Mouse (Mus musculus) Patski (cell line): ENCODE data around the gene Lamb2. TPM values are rescaled to one million over a fixed set of nuclear protein-coding genes. Genes with fewer than 3 reads are reported as not detected.

Experiments
- ATAC-seq: fragments of 100-300 bp; one replicate; pipeline ENCODE4 v1.8.0; 2021
- CTCF ChIA-PET: fragments of 350-600 bp; sonication (Branson Sonifier 250); formaldehyde crosslinking; loops from one replicate; lab custom pipeline; 2022; ENCODE audit warnings: inconsistent platforms; lab: Charles Lee
- POLR2A ChIA-PET: fragments of 350-600 bp; sonication (Branson Sonifier 250); formaldehyde crosslinking; loops from one replicate; lab custom pipeline; 2022; ENCODE audit warnings: antibody characterized with exemption, inconsistent platforms; lab: Charles Lee
- DNase-seq: peaks from one replicate; pipeline ENCODE4 v3.0.0-alpha.2; 2011; ENCODE audit warnings: low read depth, low spot score
- H3K27me3 ChIP-seq: fragments of 371-371 bp; one replicate; pipeline ENCODE4 v1.5.1; 2021
- CTCF ChIP-seq: fragments of 100-300 bp; IDR thresholded peaks from one replicate; pipeline ENCODE4 v1.5.1; 2021
- in situ Hi-C: fragments of 300-500 bp; cut with MboI; formaldehyde crosslinking; loops from 3 replicates; pipeline ENCODE4 v1.11.1; 2018; ENCODE audit warnings: low pct_unique_long_range_greater_than_20kb, mixed read lengths
- polyA plus RNA-seq: library from polyadenylated mRNA; unstranded; gene quantifications from one replicate; pipeline ENCODE4 v1.2.3, GENCODE M21; 2021

Lamb2 gene
- polyA plus RNA-seq, 1 experiment from 2014 or later = 131 TPM

GRCm38 (mm10) chr9:108531496-108531895, 52.0 kb downstream of the Lamb2 start:
- ChIA-PET CTCF (interaction anchor here (2.2 kb wide), 1 partner anchor 22 kb away, joined by 5 read pairs; no protein-coding TSS in a partner anchor), POLR2A (no interaction called here)
- DNase-seq = no peak
- ATAC-seq = no peak
- in situ Hi-C loops = no loop called here
- TF ChIP-seq CTCF = no peak
- no peaks in the 10 kb centered on the region for H3K27me3 ChIP-seq

Other genes starting within 250 kb of the Lamb2 start
- gene Dag1, start 215.8 kb upstream of the Lamb2 start, polyA plus RNA-seq = 336 TPM
- gene Nicn1, start 189.3 kb upstream of the Lamb2 start, polyA plus RNA-seq = 30.9 TPM
- 6.0 TPM for gene Amt, start 182.9 kb upstream of the Lamb2 start, polyA plus RNA-seq
- 353 TPM for gene Rhoa, start 173.6 kb upstream of the Lamb2 start, polyA plus RNA-seq
- gene Tcta, start 173.6 kb upstream of the Lamb2 start, polyA plus RNA-seq = 30.2 TPM
- gene Gpx1, start 140.8 kb upstream of the Lamb2 start, polyA plus RNA-seq = 372 TPM
- 82.1 TPM for gene Usp4, start 131.9 kb upstream of the Lamb2 start, polyA plus RNA-seq
- gene 1700102P08Rik, start 86.9 kb upstream of the Lamb2 start, polyA plus RNA-seq = 0.82 TPM
- not detected for gene Ccdc36, start 51.3 kb upstream of the Lamb2 start, polyA plus RNA-seq
- gene BC048562, start 43.3 kb upstream of the Lamb2 start, polyA plus RNA-seq = not detected
- 33.0 TPM for gene Ccdc71, start 19.2 kb upstream of the Lamb2 start, polyA plus RNA-seq
- gene Klhdc8b, start 18.2 kb upstream of the Lamb2 start, polyA plus RNA-seq = 20.8 TPM
- gene Usp19, start 10.9 kb downstream of the Lamb2 start, polyA plus RNA-seq = 142 TPM
- 156 TPM for gene Qars, start 28.0 kb downstream of the Lamb2 start, polyA plus RNA-seq
- 93.1 TPM for gene Qrich1, start 37.1 kb downstream of the Lamb2 start, polyA plus RNA-seq
- gene Impdh2, start 80.5 kb downstream of the Lamb2 start, polyA plus RNA-seq = 93.3 TPM
- 58.4 TPM for gene Ndufaf3, start 87.7 kb downstream of the Lamb2 start, polyA plus RNA-seq
- 153 TPM for gene Dalrd3, start 90.2 kb downstream of the Lamb2 start, polyA plus RNA-seq
- 60.6 TPM for gene Wdr6, start 99.0 kb downstream of the Lamb2 start, polyA plus RNA-seq
- 8.6 TPM for gene P4htm, start 117.9 kb downstream of the Lamb2 start, polyA plus RNA-seq
- gene Arih2, start 169.7 kb downstream of the Lamb2 start, polyA plus RNA-seq = 43.7 TPM
- gene Slc25a20, start 182.4 kb downstream of the Lamb2 start, polyA plus RNA-seq = 48.1 TPM
- gene Prkar2a, start 209.6 kb downstream of the Lamb2 start, polyA plus RNA-seq = 30.9 TPM